Mouse (Mus musculus) megakaryocyte, embryonic 14.5 days (primary cell): Measurements from ENCODE around the gene Eci3. TPM values are rescaled to one million over a fixed set of nuclear protein-coding genes. Genes with fewer than 3 reads are reported as not detected.
"Not testable (repeated sequence)": the region's sequence is repeated elsewhere in the genome, so short reads cannot be mapped to it uniquely, and the experiment has no call there.

Experiments
- H3K27me3 ChIP-seq: replicated peaks from 2 replicates; pipeline ENCODE3; 2012; ENCODE audit warnings: inconsistent platforms
- H3K36me3 ChIP-seq: replicated peaks from 2 replicates; pipeline ENCODE3; 2012; ENCODE audit warnings: low read length, inconsistent platforms, mixed read lengths
- H3K4me1 ChIP-seq: 2 replicates; pipeline ENCODE4 v1.6.1; 2012; ENCODE audit warnings: inconsistent platforms
- H3K4me3 ChIP-seq: replicated peaks from 2 replicates; pipeline ENCODE3; 2012; ENCODE audit warnings: moderate library complexity, mild to moderate bottlenecking, inconsistent platforms
- H3K9me3 ChIP-seq: 2 replicates; pipeline ENCODE4 v1.6.1; 2012; ENCODE audit warnings: inconsistent platforms
- FLI1 ChIP-seq: IDR thresholded peaks from 2 replicates; pipeline ENCODE4 v1.6.1; 2012; ENCODE audit warnings: low read length, inconsistent platforms, mixed read lengths
- GATA1 ChIP-seq: IDR thresholded peaks from 3 replicates; pipeline ENCODE4 v1.6.1; 2012; ENCODE audit warnings: mixed read lengths, low read length, inconsistent platforms, borderline replicate concordance
- polyA plus RNA-seq: library from polyadenylated mRNA; stranded (reverse); fragments of >175 nt; gene quantifications from 2 replicates; pipeline ENCODE4 v1.2.3, GENCODE M21; 2012; ENCODE audit warnings: low replicate concordance; ENCODE audit not compliant: insufficient read depth

The Eci3 gene
- not detected in 2 replicates for polyA plus RNA-seq

- Histone ChIP-seq H3K36me3 (no peaks in the 10 kb centered on the region), H3K4me3 (peak within 1 kb of the TSS; percentile 86), H3K4me1 (peaks cover 19% of the 10 kb centered on the region), H3K9me3 (no peaks in the 10 kb centered on the region), H3K27me3 (peaks cover 37% of the 10 kb centered on the region)
- TF ChIP-seq FLI1 (no peak), GATA1 (no peak)
These were observed at the start of gene Eci3 for GRCm38 (mm10) chr13:34963511-34964397. Gene Eci3, minus strand, starts transcription at chr13:34963810.

GRCm38 (mm10) chr13:34995925-34996324 is 32.3 kb upstream of the Eci3 start:
- Histone ChIP-seq H3K36me3 (peaks cover 13% of the 10 kb centered on the region), H3K4me3 (no peak overlapping the region), H3K9me3 (peaks cover 8% of the 10 kb centered on the region; the same call in 1 of the 2 replicates), H3K4me1 (peaks cover 24% of the 10 kb centered on the region), H3K27me3 (no peaks in the 10 kb centered on the region)
- no peak for TF ChIP-seq GATA1
- TF ChIP-seq FLI1, result no peak

GRCm38 (mm10) chr13:34993983-34994811 is 30.6 kb upstream of the Eci3 start:
- Histone ChIP-seq H3K9me3 (peaks cover 8% of the 10 kb centered on the region; the same call in 1 of the 2 replicates), H3K36me3 (peaks cover 26% of the 10 kb centered on the region), H3K4me3 (peak overlapping the region; percentile 95), H3K4me1 (peaks cover 24% of the 10 kb centered on the region), H3K27me3 (no peaks in the 10 kb centered on the region)
- TF ChIP-seq FLI1 (no peak), GATA1 (no peak)

GRCm38 (mm10) chr13:34993595-34993982 is 30.0 kb upstream of the Eci3 start:
- Histone ChIP-seq H3K27me3 (no peaks in the 10 kb centered on the region), H3K9me3 (peaks cover 6% of the 10 kb centered on the region; the same call in 1 of the 2 replicates), H3K4me1 (peaks cover 24% of the 10 kb centered on the region), H3K4me3 (peak overlapping the region; percentile 95), H3K36me3 (peaks cover 32% of the 10 kb centered on the region)
- no peak for TF ChIP-seq GATA1
- TF ChIP-seq FLI1, result no peak

GRCm38 (mm10) chr13:34993085-34993484 is 29.5 kb upstream of the Eci3 start:
- no peaks in the 10 kb centered on the region for H3K27me3 ChIP-seq
- H3K36me3 ChIP-seq, result peaks cover 37% of the 10 kb centered on the region
- peaks cover 24% of the 10 kb centered on the region for H3K4me1 ChIP-seq
- no peak for TF ChIP-seq FLI1
- no peak for TF ChIP-seq GATA1
- H3K4me3 ChIP-seq, result peak overlapping the region; percentile 95
- H3K9me3 ChIP-seq, result peaks cover 1% of the 10 kb centered on the region; the same call in 1 of the 2 replicates

- Histone ChIP-seq H3K4me1 (peaks cover 24% of the 10 kb centered on the region), H3K4me3 (peak overlapping the region; percentile 14), H3K9me3 (no peaks in the 10 kb centered on the region), H3K27me3 (no peaks in the 10 kb centered on the region), H3K36me3 (peaks cover 51% of the 10 kb centered on the region)
- no peak for TF ChIP-seq FLI1
- TF ChIP-seq GATA1, result no peak
These were observed 28.1 kb upstream of the Eci3 start for GRCm38 (mm10) chr13:34991581-34992273.

GRCm38 (mm10) chr13:34983479-34983878 is 19.9 kb upstream of the Eci3 start:
- H3K36me3 ChIP-seq, result peaks cover 92% of the 10 kb centered on the region
- not testable (repeated sequence) for H3K27me3 ChIP-seq, H3K9me3 ChIP-seq

GRCm38 (mm10) chr13:34978635-34979034 is 15.0 kb upstream of the Eci3 start:
- H3K4me1 ChIP-seq, H3K9me3 ChIP-seq, H3K4me3 ChIP-seq, H3K27me3 ChIP-seq: not testable (repeated sequence)
- peaks cover 68% of the 10 kb centered on the region for H3K36me3 ChIP-seq

More at GRCm38 (mm10) chr13:34983479-34983878, 19.9 kb upstream of the Eci3 start:
- not testable (repeated sequence) for H3K4me1 ChIP-seq, H3K4me3 ChIP-seq

GRCm38 (mm10) chr13:34977410-34977809 is 13.8 kb upstream of the Eci3 start:
- Histone ChIP-seq H3K4me3 (no peak overlapping the region), H3K9me3 (no peaks in the 10 kb centered on the region), H3K4me1 (peaks cover 6% of the 10 kb centered on the region), H3K27me3 (no peaks in the 10 kb centered on the region), H3K36me3 (peaks cover 61% of the 10 kb centered on the region)
- TF ChIP-seq GATA1 (no peak), FLI1 (no peak)
